Mouse (Mus musculus) lung, adult 2 months (tissue): Measurements from ENCODE around the gene Tmem38b.

ENCODE experiments used
- CTCF ChIP-seq: fragments of 200-500 bp; IDR thresholded peaks from 2 replicates; pipeline ENCODE4 v1.5.1; 2011; ENCODE audit warnings: mild to moderate bottlenecking, low read length, control low read depth; ENCODE audit not compliant: insufficient read depth
- POLR2A ChIP-seq: fragments of 200-500 bp; IDR thresholded peaks from 2 replicates; pipeline ENCODE4 v1.6.1; 2011; ENCODE audit warnings: low read depth, mild to moderate bottlenecking, control low read depth, low read length, borderline replicate concordance; ENCODE audit errors: extremely low read depth

DNA sequence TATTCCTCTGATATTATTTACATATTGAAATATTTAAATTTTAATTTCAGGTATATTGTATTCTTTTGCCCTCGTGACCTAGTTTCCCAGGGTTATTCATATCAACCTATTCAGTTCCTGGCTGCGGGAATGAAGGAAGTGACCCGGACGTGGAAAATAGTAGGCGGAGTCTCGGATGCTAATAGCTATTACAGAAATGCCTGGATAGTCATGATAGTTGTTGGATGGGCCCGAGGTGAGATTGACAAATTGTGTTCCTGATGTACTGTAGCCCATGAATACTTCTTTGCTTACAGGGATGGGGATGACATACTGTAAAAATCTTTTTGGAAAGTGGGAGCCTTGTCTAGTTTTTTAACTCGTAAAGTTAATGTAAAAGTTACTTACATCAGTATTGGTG, 23.0 kb downstream of the Tmem38b start:
- no peak for TF ChIP-seq POLR2A
- no peak for TF ChIP-seq CTCF
